Mouse (Mus musculus) kidney, adult 18-20 months (tissue): ENCODE measurements around the gene Gdf15.
"Not testable (repeated sequence)": the region's sequence is repeated elsewhere in the genome, so short reads cannot be mapped to it uniquely, and the experiment has no call there.

ENCODE experiments used
- DNase-seq: peaks from one replicate; pipeline ENCODE4 v3.0.0; 2021

Gene Gdf15

DNA sequence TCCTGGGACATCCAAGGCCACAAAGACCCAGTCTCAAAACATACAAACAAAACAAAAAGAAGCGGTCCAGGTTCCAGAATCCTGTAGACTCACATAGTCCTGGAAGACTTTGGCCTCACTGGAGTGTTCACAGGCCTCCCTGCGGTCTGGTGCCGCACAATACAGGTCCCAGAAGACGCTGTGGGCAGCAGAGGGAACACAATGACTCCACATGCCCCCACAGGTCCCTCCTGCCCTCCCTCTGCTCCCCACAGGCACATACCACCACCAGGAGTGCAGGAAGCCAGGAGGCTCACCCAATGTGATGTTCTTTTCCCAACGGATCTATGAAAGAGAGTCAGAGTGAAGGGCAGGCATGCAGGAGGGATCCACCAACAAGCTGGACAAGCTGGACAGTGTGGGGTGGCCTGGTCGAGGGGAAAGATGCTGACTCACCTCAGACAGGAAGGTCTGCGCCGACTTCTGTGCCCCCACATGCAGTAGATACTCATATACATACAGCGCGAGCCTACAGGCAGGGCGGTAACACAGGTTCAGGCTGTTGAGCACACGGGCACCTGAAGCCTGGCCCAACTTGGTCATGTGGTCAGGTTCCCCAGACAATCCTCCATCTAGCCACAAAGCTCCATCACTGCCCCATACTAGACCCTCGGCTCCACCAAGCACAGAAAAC lies 30.0 kb downstream of the Gdf15 start:
- DNase-seq = no peak

DNA sequence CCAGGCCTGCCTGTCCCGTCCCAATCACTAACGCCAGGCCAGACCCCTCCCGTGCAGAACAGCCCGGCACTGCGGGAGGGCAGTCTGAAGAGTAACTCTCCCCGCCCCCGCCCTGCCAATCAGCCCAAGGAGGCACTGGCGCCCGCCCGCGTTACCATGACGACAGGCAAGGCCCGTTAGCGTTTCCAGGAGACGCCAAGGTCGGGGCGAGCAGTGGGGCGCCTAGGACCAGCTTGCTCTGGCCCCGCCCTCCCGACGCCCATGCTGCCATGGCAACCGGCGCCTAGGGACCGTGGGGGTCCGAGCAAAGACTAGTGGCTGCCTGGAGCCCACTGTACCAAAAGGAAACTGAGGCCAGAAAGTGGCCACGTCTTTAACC lies 31.0 kb downstream of the Gdf15 start:
- DNase-seq = peak; percentile 81

- DNase-seq = peak; percentile 54
These were observed 31.6 kb downstream of the Gdf15 start for GRCm38 (mm10) chr8:70600473-70601270.

DNA sequence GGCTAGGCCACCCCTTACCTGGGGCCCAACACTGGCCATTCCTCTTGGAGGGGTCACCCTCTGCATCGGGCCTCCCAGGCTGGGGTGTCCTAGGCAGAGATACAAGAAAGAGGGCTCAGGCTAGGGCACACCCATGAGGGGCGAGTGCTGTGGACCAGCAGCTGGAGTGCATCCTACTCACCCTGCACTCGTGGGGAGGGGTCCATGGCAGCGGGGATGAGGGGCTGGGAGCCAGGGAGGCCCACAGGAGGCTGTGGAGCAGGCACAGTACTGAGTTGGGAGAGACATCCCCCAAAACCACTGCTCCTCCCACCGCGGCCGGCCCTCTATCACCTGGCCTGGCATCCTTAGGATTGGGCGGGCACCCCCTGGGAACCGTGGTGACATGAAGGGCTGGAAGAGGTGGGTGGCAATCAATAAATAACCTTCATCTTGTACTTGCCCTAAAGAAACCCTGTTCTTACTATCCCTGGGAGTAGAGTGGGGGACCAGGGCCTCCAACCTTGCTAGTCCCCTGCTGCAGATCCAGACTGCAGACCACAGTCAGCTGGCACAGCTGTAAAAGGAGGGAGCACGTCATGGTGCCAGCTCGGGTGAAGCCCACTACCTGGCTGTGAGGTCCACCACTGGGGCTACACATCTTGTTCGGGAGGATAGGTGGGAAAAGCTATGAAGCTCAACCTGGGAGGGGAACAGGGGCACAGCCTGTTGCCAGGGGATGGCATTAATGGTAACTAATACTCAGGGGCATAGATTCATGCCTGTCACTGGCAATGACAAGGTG lies 32.6 kb downstream of the Gdf15 start:
- DNase-seq = no peak

DNA sequence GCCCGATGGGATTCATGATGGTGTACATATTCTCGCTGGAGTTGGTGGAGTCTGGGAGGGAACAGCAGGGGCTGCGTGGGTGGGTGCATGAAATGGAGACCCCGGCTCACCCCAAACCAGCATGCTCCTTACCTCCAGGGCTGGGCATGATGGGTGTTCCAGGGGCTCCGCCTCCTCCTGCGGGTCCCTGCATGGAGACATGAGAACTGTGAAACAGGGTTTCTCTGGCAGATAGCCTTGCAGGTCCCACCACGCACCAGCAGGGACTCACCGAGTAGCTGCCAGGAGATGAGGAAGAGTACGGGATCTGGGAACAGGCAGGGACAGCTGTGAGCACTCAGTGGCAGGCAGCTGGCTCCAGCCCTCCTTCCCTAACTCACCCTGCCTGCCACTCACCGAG lies 33.5 kb downstream of the Gdf15 start:
- no peak for DNase-seq

DNA sequence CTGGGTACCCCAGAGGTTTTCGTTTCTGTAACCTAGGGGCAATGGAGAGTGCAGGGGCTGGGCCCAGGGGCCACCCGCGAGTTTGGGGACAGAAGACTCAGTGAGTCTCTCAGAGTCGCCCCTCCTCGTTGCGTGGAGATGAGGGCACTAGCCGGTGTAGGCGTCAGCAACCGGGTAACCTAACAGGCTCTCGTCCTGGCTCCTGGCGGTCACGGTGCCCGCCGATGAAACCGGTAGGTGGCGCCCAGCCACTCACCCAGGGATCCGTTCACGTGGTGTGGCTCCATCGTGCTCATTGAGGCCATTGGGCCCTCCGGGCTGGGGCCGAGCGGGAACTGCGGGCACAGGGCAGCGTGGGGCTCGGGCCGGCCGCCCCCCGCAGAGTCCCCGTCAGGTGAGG lies 34.0 kb downstream of the Gdf15 start:
- peak; percentile 90 for DNase-seq

GRCm38 (mm10) chr8:70597417-70598272 lies 34.6 kb downstream of the Gdf15 start:
- DNase-seq = no peak

DNA sequence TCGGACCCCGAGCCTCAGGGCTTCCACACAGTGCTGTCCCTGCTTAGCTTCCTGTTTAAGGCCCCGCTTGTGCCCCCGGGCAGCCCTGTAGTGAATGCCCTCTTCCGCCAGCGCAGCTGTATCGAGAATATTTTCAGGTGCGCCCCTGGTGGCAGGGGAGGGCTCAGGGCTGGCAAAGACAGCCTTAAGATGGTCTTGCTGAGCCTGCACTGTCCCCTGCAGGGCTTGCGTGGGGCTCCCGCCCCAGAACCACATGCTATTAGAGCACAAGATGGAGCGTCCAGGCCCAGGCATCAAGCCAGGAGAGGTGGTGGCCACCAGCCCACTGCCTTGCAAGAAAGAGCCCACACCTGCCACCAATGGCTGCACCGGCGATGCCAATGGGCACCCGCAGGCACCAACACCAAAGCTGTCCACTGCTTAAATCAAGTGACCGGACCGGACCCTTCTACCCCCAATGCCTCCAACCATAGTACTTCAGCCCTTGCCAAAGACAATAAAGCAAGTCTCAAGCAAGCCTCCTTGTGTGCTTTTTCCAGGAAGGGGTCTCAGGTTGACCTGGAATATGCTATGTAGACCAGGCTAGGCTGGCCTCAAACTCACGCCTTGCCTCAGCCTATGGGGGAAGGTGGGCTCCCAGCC lies 35.4 kb downstream of the Gdf15 start:
- no peak for DNase-seq

DNA sequence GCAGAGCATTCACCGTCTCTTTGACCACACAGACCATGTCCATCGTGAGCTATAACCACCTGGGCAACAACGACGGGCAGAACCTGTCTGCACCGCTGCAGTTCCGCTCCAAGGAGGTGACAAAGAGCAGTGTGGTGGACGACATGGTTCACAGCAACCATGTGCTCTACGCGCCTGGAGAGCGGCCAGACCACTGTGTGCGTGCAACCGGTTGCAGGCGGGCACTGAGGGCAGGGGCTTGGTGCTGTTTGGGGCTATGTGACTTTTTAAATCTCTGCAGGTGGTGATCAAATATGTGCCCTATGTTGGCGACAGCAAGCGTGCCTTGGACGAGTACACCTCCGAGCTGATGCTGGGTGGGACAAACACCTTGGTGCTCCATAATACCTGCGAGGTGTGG lies 36.0 kb downstream of the Gdf15 start:
- DNase-seq = no peak

- no peak for DNase-seq
These were observed 36.4 kb downstream of the Gdf15 start for GRCm38 (mm10) chr8:70595811-70596210.

DNA sequence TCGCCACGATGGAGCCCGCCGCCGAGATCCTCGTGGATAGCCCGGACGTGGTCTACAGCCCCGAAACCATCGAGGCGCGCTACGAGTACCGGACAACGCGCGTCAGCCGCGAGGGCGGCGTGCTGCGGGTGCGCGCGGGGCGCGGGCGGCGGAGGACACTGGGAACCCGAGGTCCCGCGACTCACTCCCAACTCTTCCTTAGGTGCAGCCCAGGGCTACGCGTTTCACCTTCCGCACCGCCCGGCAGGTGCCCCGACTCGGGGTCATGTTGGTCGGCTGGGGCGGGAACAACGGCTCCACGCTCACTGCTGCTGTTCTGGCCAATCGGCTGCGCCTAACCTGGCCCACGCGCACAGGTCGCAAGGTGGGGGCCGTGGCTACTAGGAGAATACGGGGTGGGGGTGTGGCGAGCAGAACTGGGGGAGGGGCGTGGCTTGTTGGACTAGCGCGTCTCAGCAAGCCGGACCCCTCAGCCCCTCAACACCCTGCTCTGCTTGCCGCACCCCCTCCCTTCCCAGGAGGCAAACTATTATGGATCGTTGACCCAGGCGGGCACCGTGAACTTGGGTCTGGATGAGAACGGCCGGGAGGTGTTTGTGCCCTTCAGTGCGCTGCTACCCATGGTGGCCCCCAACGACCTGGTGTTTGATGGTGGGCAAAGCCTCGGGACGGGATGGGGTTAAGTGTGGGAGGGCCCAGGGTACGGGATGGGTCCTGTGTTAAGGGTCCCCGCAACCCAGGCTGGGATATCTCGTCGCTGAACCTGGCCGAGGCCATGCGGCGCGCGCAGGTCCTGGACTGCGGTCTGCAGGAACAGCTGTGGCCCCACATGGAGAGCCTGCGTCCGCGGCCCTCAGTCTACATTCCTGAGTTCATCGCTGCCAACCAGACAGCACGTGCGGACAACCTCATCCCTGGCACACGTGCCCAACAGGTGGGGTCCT lies 37.4 kb downstream of the Gdf15 start:
- no peak for DNase-seq

DNA sequence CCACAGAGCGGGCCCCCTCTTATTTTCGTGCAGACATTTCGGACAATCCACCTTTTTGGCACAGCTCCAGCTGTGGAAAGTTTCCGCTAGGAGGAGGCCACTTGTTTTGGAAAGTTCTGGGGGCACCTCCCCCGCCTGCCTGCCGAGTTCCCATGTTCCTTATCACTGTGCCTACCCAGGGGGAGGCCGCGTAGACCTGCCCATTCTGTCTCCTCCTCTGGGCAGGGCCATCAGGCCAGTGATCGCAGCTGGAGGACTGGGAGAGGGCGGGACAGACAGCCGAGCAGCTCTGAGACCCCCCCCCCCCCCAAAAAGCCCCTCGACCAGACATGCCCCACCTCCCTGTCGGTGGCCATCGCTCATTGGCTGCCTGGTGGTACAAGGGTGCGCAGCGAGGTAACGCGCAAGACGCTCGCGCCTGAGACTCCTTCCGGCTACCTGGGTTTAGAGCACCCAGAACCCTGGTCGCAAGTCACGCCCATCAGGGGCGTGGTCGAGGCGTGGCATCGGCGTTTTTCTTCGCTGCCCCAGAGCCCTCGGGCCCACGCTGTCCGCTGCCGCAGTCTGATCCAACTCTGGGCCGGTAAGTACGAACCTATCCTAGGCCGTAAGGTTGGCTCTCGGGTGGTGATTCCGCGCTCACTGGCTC lies 38.2 kb downstream of the Gdf15 start, which contains the start of gene Isyna1:
TSS of gene Isyna1 (plus strand) at position 413 of the 649 bp plus-strand sequence.
- peak; percentile 89 for DNase-seq

GRCm38 (mm10) chr8:70593173-70593572 lies 39.1 kb downstream of the Gdf15 start:
- DNase-seq = no peak

DNA sequence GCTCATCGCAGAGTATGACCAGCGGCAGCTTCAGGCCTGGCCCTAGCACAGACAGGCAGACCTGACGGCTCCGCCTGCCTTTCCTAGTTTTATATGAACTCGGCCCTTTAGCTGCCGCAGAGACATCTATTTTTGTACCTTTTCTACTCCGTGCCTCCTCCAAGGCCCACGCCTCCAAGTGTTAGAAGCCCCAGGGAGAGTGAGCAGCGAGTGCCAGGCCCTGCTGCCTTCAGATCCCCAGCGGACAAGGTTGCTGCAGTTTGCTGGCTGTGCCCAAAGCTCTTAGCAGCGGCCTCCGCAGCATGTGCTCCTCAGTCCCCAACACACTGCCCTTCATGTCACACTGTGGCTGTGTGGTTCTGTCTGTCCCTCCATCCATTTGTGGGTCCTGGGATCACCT lies 40.7 kb downstream of the Gdf15 start:
- no peak for DNase-seq

GRCm38 (mm10) chr8:70587955-70588354 lies 44.3 kb downstream of the Gdf15 start:
- DNase-seq = not testable (repeated sequence)

GRCm38 (mm10) chr8:70585258-70585652 lies 47.0 kb downstream of the Gdf15 start:
- DNase-seq = peak; percentile 76

GRCm38 (mm10) chr8:70584606-70585257 lies 47.5 kb downstream of the Gdf15 start:
- DNase-seq = no peak

DNA sequence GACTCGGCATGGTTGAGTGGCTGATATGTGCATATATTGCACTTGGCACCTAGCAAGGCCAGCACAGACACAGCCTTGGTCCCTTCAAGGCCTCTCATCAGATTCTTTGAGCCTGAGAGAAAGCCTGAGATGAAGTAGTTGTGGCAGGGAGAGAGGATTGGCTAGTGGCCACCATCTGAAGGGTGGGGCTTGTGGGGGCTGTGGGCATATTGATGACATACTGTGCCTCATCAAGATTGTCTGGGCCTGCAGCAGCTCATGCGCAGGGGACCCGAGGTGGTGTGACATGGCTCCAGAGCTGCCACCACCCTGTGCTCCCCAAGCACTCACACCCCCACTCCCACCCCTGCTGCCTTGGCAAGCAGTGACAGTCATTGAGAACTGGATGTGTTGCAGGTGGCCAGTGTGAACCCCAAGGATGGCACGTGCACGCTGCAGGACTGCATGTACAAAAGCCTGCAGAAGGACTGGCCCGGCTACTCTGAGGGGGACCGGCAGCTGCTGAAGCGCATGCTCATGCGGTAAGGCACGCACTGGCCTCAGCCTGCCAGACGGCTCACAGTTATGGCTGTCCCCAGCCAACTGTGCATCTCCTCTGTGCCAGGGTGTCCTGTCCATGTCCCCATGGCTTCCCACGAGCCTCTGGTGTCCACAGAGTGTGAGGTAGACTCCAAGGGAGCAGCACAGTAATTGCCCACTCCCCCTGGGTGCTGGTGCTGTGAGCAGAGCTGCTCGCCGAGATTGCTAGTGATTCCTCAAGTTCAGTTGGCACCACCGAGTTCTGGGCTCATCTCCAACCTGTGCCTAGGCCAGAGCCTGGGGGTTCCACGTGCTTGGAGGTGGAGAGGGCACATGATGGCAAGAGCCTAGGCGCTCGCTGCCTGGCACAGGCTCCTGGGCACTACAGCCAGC lies 48.5 kb downstream of the Gdf15 start:
- no peak for DNase-seq
